Mouse (Mus musculus) layer of hippocampus, adult 8-10 months (tissue): ENCODE measurements around the gene Syce3. TPM values are rescaled to one million over a fixed set of nuclear protein-coding genes. Genes with fewer than 3 reads are reported as not detected.

Source experiments
- DNase-seq, 2 experiments: peaks; one replicate each; pipeline ENCODE4 v3.0.0; 2022; ENCODE audit warnings: low spot score in 2 of 2
- total RNA-seq, 4 experiments: library from RNA; stranded (reverse); gene quantifications; 2 replicates each; pipeline ENCODE4 v1.2.4; 2022

Syce3 gene
- total RNA-seq, 4 experiments from 2014 or later = not detected

- no peak for DNase-seq
Observed at GRCm38 (mm10) chr15:89424621-89425020, 14.3 kb upstream of the Syce3 start.

GRCm38 (mm10) chr15:89421938-89422337 is 11.6 kb upstream of the Syce3 start:
- DNase-seq = no peak

- no peak for DNase-seq
Observed at GRCm38 (mm10) chr15:89415282-89415681, 5.0 kb upstream of the Syce3 start.

GRCm38 (mm10) chr15:89406691-89407090 is 3.6 kb downstream of the Syce3 start:
- no peak for DNase-seq

GRCm38 (mm10) chr15:89404831-89405623 is 5.3 kb downstream of the Syce3 start:
- DNase-seq = no peak

GRCm38 (mm10) chr15:89402471-89402870 is 7.8 kb downstream of the Syce3 start:
- no peak for DNase-seq

- DNase-seq = no peak
Observed at GRCm38 (mm10) chr15:89399716-89400115, 10.6 kb downstream of the Syce3 start.

- DNase-seq = no peak
Observed at GRCm38 (mm10) chr15:89398146-89398545, 12.2 kb downstream of the Syce3 start.

GRCm38 (mm10) chr15:89396883-89397282 is 13.4 kb downstream of the Syce3 start:
- DNase-seq = no peak

- no peak for DNase-seq
Observed at GRCm38 (mm10) chr15:89390081-89390480, 20.2 kb downstream of the Syce3 start.

- no peak for DNase-seq
Observed at GRCm38 (mm10) chr15:89387127-89387526, 23.2 kb downstream of the Syce3 start.

GRCm38 (mm10) chr15:89384617-89385016 is 25.7 kb downstream of the Syce3 start, which contains the start of gene Klhdc7b:
Gene Klhdc7b, plus strand, starts transcription at chr15:89384917.
- no peak for DNase-seq

GRCm38 (mm10) chr15:89379429-89379828 is 30.9 kb downstream of the Syce3 start:
- DNase-seq = no peak

- DNase-seq = no peak
Observed at GRCm38 (mm10) chr15:89378831-89379401, 31.4 kb downstream of the Syce3 start, which contains the start of gene Odf3b. Gene Odf3b, minus strand, starts transcription at chr15:89379282.

- DNase-seq = no peak
Observed at GRCm38 (mm10) chr15:89377938-89378828, 32.1 kb downstream of the Syce3 start.

- DNase-seq = no peak
Observed at GRCm38 (mm10) chr15:89377362-89377761, 32.9 kb downstream of the Syce3 start.

- no peak for DNase-seq
Observed at GRCm38 (mm10) chr15:89376957-89377356, 33.3 kb downstream of the Syce3 start, which contains the start of gene Tymp. Gene Tymp, minus strand, starts transcription at chr15:89377039.

GRCm38 (mm10) chr15:89376040-89376439 is 34.3 kb downstream of the Syce3 start:
- DNase-seq = no peak

GRCm38 (mm10) chr15:89374801-89375534 is 35.3 kb downstream of the Syce3 start:
- DNase-seq = no peak

GRCm38 (mm10) chr15:89374340-89374739 is 36.0 kb downstream of the Syce3 start:
- DNase-seq = no peak

- peak; percentile 89 to 94 for DNase-seq
Observed at GRCm38 (mm10) chr15:89373762-89374248, 36.5 kb downstream of the Syce3 start, which contains the start of gene Sco2. Gene Sco2, minus strand, starts transcription at chr15:89373846.
